Mouse (Mus musculus): Measurements from ENCODE around the gene Fgfr2. TPM values are rescaled to one million over a fixed set of nuclear protein-coding genes. Genes with fewer than 3 reads are reported as not detected.

Fgfr2 gene
- polyA plus RNA-seq, 1 experiment, result 114 TPM

DNA sequence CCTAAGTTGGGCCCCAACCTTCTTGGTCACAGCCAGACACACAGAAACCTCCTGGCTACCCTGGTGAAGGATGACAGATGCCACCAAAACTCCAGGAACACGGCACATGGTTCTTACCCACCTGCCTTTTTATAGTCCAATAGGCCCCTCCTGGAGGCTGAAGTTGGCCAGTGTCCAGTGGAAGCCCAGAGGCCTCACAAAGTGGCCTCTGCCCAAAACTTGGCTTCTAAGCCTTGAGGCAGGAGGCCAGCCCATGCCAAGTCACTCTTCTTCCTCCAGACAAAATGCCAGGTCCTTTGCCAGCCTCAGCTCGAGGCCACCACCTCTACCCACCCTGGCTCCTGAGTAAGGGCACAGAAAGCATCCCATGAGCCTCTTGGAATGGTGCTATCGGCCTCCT is 440.2 kb downstream of the Fgfr2 start:
- 78% methylated on average over 3 of the region's 3 CpGs for WGBS
- Histone ChIP-seq H3K4me3 (replicated peaks; ENCODE audit: extremely low read depth, low read depth, low read length) (no peak overlapping the region), H3K4me1 (ENCODE audit: control insufficient read depth, insufficient read depth, low read length) (peaks cover 9% of the 10 kb centered on the region)
- TF ChIP-seq CTCF (IDR thresholded peaks at IDR 0.05; ENCODE audit: insufficient read depth, low read length) (no peak), POLR2A (IDR thresholded peaks at IDR 0.05; ENCODE audit: borderline replicate concordance, extremely low read depth, low read depth, low read length) (no peak)
- no peak for DNase-seq

DNA sequence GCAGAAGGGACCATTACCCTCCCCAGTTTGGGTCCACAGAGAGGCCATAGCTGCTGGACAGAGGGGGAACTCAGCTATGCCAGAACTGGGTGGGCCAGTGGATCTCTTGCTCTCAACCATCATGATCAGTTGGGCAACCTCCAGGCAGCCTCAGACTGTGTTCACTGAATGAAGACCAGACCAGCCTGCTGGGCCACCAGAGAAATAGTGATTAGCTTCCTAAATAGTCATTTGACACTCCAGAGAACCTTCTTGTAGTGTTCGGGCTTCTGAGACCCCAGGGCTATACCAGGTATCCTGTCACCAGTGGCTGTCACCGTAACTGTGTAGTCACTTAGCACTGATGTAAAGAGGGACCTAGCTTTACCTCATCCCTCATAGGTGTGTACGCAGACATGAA is 440.8 kb downstream of the Fgfr2 start:
- WGBS, result 99% methylated on average over 3 of the region's 3 CpGs
- DNase-seq, result no peak
- no peak overlapping the region for H3K4me3 ChIP-seq (replicated peaks; ENCODE audit: extremely low read depth, low read depth, low read length)
- TF ChIP-seq POLR2A (IDR thresholded peaks at IDR 0.05; ENCODE audit: borderline replicate concordance, extremely low read depth, low read depth, low read length), result no peak
- no peak for TF ChIP-seq CTCF (IDR thresholded peaks at IDR 0.05; ENCODE audit: insufficient read depth, low read length)
- peaks cover 4% of the 10 kb centered on the region for H3K4me1 ChIP-seq (ENCODE audit: control insufficient read depth, insufficient read depth, low read length)

GRCm38 (mm10) chr7:132681831-132682230 is 441.3 kb downstream of the Fgfr2 start:
- H3K4me1 ChIP-seq (ENCODE audit: control insufficient read depth, insufficient read depth, low read length), result peaks cover 4% of the 10 kb centered on the region
- WGBS, result 82% methylated on average over 1 of the region's 1 CpGs
- H3K4me3 ChIP-seq (replicated peaks; ENCODE audit: extremely low read depth, low read depth, low read length), result no peak overlapping the region
- DNase-seq, result no peak
- no peak for TF ChIP-seq CTCF (IDR thresholded peaks at IDR 0.05; ENCODE audit: insufficient read depth, low read length)
- TF ChIP-seq POLR2A (IDR thresholded peaks at IDR 0.05; ENCODE audit: borderline replicate concordance, extremely low read depth, low read depth, low read length), result no peak

GRCm38 (mm10) chr7:132681296-132681695 is 441.9 kb downstream of the Fgfr2 start:
- WGBS, result 88% methylated on average over 11 of the region's 11 CpGs
- DNase-seq, result no peak
- H3K4me3 ChIP-seq (replicated peaks; ENCODE audit: extremely low read depth, low read depth, low read length), result no peak overlapping the region
- peaks cover 2% of the 10 kb centered on the region; the same call in 1 of the 2 replicates for H3K4me1 ChIP-seq (ENCODE audit: control insufficient read depth, insufficient read depth, low read length)
- TF ChIP-seq POLR2A (IDR thresholded peaks at IDR 0.05; ENCODE audit: borderline replicate concordance, extremely low read depth, low read depth, low read length), result no peak
- no peak for TF ChIP-seq CTCF (IDR thresholded peaks at IDR 0.05; ENCODE audit: insufficient read depth, low read length)

- no peak for DNase-seq
- Histone ChIP-seq H3K4me1 (ENCODE audit: control insufficient read depth, insufficient read depth, low read length) (peaks cover 2% of the 10 kb centered on the region; the same call in 1 of the 2 replicates), H3K4me3 (replicated peaks; ENCODE audit: extremely low read depth, low read depth, low read length) (no peak overlapping the region)
- 80% methylated on average over 6 of the region's 6 CpGs for WGBS
- TF ChIP-seq POLR2A (IDR thresholded peaks at IDR 0.05; ENCODE audit: borderline replicate concordance, extremely low read depth, low read depth, low read length), result no peak
- no peak for TF ChIP-seq CTCF (IDR thresholded peaks at IDR 0.05; ENCODE audit: insufficient read depth, low read length)
Measured at GRCm38 (mm10) chr7:132679549-132679948, 443.6 kb downstream of the Fgfr2 start.

- no peak for DNase-seq
- TF ChIP-seq POLR2A (IDR thresholded peaks at IDR 0.05; ENCODE audit: borderline replicate concordance, extremely low read depth, low read depth, low read length), result no peak
- no peak overlapping the region for H3K4me3 ChIP-seq (replicated peaks; ENCODE audit: extremely low read depth, low read depth, low read length)
- WGBS, result 50% methylated on average over 4 of the region's 4 CpGs
- peaks cover 4% of the 10 kb centered on the region for H3K4me1 ChIP-seq (ENCODE audit: control insufficient read depth, insufficient read depth, low read length)
Measured at GRCm38 (mm10) chr7:132679117-132679516, 444.0 kb downstream of the Fgfr2 start.

DNA sequence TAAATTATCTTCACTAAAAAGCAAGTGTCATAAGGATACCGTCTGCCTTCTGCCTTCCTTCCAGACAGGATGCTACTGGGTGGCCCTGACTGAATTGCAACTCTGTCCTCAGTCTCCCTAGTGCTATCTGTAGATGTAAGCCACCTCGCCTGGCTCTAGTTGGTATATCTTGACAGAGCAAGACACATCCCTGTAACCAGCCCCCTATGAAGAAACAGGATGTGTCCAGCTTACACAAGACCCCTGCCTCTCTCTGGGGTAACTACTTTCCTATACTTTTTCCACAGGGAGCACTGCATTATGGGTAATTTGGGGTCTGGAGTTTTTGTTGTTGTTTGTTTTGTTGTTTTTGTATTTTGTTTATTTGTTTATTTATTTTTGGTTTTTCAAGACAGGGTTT is 447.2 kb downstream of the Fgfr2 start:
- TF ChIP-seq CTCF (IDR thresholded peaks at IDR 0.05; ENCODE audit: insufficient read depth, low read length), result no peak
- no peak for TF ChIP-seq POLR2A (IDR thresholded peaks at IDR 0.05; ENCODE audit: borderline replicate concordance, extremely low read depth, low read depth, low read length)
- DNase-seq, result no peak
- WGBS, result 87% methylated on average over 2 of the region's 2 CpGs
- peaks cover 27% of the 10 kb centered on the region for H3K4me1 ChIP-seq (ENCODE audit: control insufficient read depth, insufficient read depth, low read length)
- H3K4me3 ChIP-seq (replicated peaks; ENCODE audit: extremely low read depth, low read depth, low read length), result no peak overlapping the region

DNA sequence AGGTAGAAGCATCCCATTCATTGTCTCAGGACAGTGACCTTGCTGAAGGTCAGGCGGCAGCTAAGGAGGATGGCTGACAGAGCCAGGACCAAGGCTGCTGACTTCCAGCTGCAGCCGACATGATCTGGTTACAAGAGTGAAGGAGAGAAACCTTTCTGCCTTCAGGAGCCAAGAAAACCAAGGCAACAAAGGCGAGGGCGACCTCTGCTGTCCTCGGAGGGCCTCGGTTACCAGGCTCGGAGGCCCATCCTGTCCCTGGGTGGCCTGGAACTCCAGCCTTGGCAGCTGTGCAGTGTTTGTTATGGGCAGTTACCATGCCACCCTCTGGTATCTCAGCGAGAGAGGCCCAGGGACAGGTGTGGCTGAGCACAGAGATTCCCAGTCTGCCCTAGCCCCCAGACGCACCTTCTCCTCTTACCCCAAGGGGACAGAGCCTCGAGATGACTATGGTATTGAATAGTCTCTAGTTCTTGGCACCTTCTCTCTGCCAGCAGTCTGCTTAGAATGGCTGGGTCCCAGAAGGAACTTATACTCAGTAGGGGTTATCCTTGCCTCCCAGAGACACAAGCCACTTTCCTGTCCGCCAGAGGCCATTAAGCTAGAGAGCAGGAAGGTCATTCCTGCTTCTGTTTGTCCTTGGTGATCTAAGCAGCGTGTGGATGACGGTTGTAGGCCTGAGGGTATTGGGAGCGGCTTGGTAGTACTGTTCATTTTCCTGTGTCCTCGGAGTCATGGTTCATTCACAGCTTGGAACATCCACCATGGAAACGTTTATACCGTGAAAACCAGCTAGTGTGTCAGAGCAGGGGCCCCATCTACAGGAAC is 449.0 kb downstream of the Fgfr2 start:
- DNase-seq, result peak; percentile 82
- Histone ChIP-seq H3K4me3 (replicated peaks; ENCODE audit: extremely low read depth, low read depth, low read length) (no peak overlapping the region), H3K4me1 (ENCODE audit: control insufficient read depth, insufficient read depth, low read length) (peaks cover 41% of the 10 kb centered on the region)
- WGBS, result 44% methylated on average over 17 of the region's 17 CpGs
- TF ChIP-seq POLR2A (IDR thresholded peaks at IDR 0.05; ENCODE audit: borderline replicate concordance, extremely low read depth, low read depth, low read length), result peak; percentile 38; the same call in 1 of the 2 replicates
- peak; percentile 84 for TF ChIP-seq CTCF (IDR thresholded peaks at IDR 0.05; ENCODE audit: insufficient read depth, low read length)

DNA sequence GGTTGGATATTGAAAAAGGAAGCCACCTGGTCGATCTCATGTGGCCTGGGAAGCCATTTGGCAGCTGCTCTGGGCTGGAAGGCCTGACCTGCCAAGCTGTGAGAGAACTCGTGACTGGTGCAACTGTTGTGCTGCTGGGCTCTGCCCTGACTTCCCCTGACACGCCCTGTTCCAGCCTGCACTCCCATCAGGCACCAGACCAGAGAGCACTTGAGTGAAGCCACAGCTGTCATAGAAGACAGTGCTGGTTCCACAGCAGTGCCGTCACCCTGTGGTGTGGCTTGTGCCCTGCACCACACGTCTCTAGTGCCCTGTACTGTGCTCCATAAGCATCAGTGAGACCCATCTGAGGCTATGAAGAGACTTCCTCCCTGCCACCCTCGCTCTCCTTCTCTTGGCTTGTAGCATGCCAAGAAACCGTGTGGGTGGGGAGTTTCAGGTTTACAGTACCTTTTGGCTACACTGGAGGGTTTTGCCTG is 450.6 kb downstream of the Fgfr2 start:
- 7% methylated on average over 7 of the region's 7 CpGs for WGBS
- TF ChIP-seq CTCF (IDR thresholded peaks at IDR 0.05; ENCODE audit: insufficient read depth, low read length) (peak; percentile 31; the same call in 1 of the 2 replicates), POLR2A (IDR thresholded peaks at IDR 0.05; ENCODE audit: borderline replicate concordance, extremely low read depth, low read depth, low read length) (peak; percentile 69; the same call in 1 of the 2 replicates)
- H3K4me1 ChIP-seq (ENCODE audit: control insufficient read depth, insufficient read depth, low read length), result peaks cover 42% of the 10 kb centered on the region
- no peak overlapping the region for H3K4me3 ChIP-seq (replicated peaks; ENCODE audit: extremely low read depth, low read depth, low read length)
- peak; percentile 60 for DNase-seq

DNA sequence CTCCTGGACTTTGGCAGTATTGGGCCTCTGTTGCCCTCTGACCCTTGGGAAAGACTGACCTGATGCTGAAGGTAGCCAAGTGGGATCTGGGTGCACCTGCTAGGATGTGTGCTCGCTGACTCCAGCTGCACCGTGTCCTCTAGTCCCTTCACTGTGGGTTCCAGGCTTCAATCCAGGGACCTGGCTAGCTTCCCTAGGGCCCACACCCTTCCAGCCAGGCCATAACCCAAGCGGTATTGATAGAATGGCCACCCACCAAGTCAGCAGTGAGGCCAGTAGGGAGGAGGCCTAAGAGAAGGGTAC is 452.3 kb downstream of the Fgfr2 start:
- no peak for TF ChIP-seq POLR2A (IDR thresholded peaks at IDR 0.05; ENCODE audit: borderline replicate concordance, extremely low read depth, low read depth, low read length)
- no peak for TF ChIP-seq CTCF (IDR thresholded peaks at IDR 0.05; ENCODE audit: insufficient read depth, low read length)
- peak; percentile 67 for DNase-seq
- no peak overlapping the region for H3K4me3 ChIP-seq (replicated peaks; ENCODE audit: extremely low read depth, low read depth, low read length)
- WGBS, result 24% methylated on average over 3 of the region's 3 CpGs
- H3K4me1 ChIP-seq (ENCODE audit: control insufficient read depth, insufficient read depth, low read length), result peaks cover 42% of the 10 kb centered on the region
